Mouse (Mus musculus) forebrain, embryonic 16.5 days (tissue): ENCODE measurements around the gene Rab15. TPM values are rescaled to one million over a fixed set of nuclear protein-coding genes. Genes with fewer than 3 reads are reported as not detected.
A peak's percentile ranks its signal among the peaks of the same experiment; 100 is the strongest.

Source experiments
- ATAC-seq: fragments of 200-750 bp; cut with Nextera tagmentation; 2 replicates; pipeline ENCODE4 v1.8.0; 2017; ENCODE audit warnings: mild to moderate bottlenecking, moderate library complexity
- H3K27ac ChIP-seq: fragments of 300-500 bp; sonication (generic); 2 replicates; pipeline ENCODE4 v1.5.1; 2014; ENCODE audit warnings: low read length, control low read depth
- H3K27me3 ChIP-seq: fragments of 300-500 bp; sonication (generic); replicated peaks from 2 replicates; pipeline ENCODE4 v1.6.1; 2014; ENCODE audit warnings: low read length; ENCODE audit not compliant: control insufficient read depth, insufficient read depth
- H3K36me3 ChIP-seq: fragments of 300-500 bp; sonication (generic); 2 replicates; pipeline ENCODE4 v1.6.1; 2014; ENCODE audit not compliant: control insufficient read depth, insufficient read depth
- H3K4me1 ChIP-seq: fragments of 300-500 bp; sonication (generic); replicated peaks from 2 replicates; pipeline ENCODE4 v1.6.1; 2014; ENCODE audit warnings: low read length; ENCODE audit not compliant: control insufficient read depth, insufficient read depth
- H3K4me2 ChIP-seq: fragments of 300-500 bp; sonication (generic); 2 replicates; pipeline ENCODE4 v1.6.1; 2014; ENCODE audit warnings: mild to moderate bottlenecking, low read length, control low read depth
- H3K4me3 ChIP-seq: fragments of 300-500 bp; sonication (generic); replicated peaks from 2 replicates; pipeline ENCODE4 v1.5.1; 2014; ENCODE audit warnings: mild to moderate bottlenecking, low read length, control low read depth
- H3K9ac ChIP-seq: fragments of 300-500 bp; sonication (generic); replicated peaks from 2 replicates; pipeline ENCODE4 v1.6.1; 2014; ENCODE audit warnings: low read depth, low read length, control low read depth
- H3K9me3 ChIP-seq: fragments of 300-500 bp; sonication (generic); 2 replicates; pipeline ENCODE4 v1.6.1; 2016; ENCODE audit warnings: low read length; ENCODE audit not compliant: control insufficient read depth
- WGBS: fragments of 180-500 bp; shearing (Covaris S2); extraction: QIAGEN DNeasy Blood & Tissue Kit; methylation state at CpG from one replicate; pipeline ENCODE4 v1.1.7; 2014; 5-methylcytosine and 5-hydroxymethylcytosine counted together
- polyA plus RNA-seq: library from polyadenylated mRNA; unstranded; fragments of >200 nt; fragmentation: Nextera tagmentation; extraction: Ambion mirVana; gene quantifications from 2 replicates; pipeline ENCODE4 v1.2.1, GENCODE M21; 2015

Gene Rab15
- polyA plus RNA-seq, 1 experiment from 2014 or later = 34.4 TPM

DNA sequence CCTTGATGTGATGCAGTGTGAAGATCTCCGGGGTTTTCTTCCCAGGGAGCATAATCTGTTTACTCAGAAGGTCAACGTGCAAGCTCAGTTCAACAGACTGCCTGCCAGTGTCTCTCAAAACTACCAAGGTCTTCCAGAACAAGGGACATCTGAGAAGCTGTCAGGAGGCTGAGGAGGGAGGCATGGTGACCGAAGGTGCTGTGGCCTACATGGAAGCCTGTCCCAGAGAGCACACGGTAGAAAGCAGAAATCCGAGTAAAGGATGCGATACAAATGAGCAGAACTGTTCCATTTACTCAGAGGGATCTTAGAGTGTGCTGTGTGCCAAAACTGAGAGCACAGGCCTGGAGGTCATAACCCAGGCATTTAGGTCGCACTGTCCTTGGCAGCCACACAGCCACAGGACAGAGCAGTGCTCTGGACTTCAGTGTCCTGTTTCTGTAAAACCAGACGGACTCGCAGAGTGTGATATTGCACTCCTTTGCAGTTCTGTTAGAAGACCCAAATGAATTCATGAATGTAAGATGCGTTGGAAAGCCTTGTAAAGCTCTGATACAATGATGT, 38.6 kb downstream of the Rab15 start:
- Histone ChIP-seq H3K9me3 (no peaks in the 10 kb centered on the region), H3K27me3 (no peaks in the 10 kb centered on the region), H3K4me3 (no peak overlapping the region), H3K9ac (no peak overlapping the region), H3K4me1 (peaks cover 3% of the 10 kb centered on the region; the same call in 1 of the 2 replicates), H3K4me2 (no peak overlapping the region), H3K36me3 (no peaks in the 10 kb centered on the region), H3K27ac (no peak overlapping the region)
- no peak for ATAC-seq
- WGBS = 71% methylated on average over 10 of the region's 10 CpGs

DNA sequence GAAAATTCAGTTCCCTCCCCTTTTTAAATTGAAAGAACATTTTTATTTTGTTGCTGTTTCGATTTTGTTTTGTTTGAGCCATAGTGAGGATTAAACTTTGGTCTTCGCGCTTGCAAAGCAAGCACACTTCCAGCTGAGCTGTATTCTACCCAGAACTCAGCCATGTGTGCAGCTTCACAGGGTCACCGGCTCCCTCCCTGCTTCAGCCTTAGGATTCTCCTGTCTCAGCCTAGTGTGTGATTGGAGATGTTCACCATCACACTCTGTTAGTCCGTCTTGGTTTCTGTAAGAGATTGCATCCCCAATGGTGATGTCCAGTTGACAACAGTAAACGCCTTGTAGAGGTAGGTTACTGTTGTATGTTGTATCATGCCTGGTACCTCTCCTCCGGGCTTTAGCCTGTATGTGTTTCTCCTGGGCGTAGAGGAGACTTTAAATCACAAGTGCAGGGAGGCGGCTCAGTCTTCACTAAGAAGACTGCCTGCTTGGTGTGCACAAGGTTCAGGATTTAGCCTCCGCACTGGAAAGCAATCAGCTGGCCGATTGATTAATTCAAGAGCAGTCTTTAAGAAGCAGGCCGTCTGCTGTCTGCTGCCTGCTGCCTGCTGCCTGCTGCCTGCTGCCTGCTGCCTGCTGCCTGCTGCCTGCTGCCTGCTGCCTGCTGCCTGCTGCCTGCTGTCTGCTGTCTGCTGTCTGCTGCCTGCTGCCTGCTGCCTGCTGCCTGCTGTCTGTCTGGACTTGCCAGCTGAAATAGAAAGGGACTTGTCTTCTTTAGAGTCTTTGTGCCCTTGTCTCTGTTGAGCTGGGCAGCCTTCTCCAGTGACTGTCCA, 41.9 kb downstream of the Rab15 start:
- peak; percentile 81 for ATAC-seq
- 64% methylated on average over 12 of the region's 12 CpGs for WGBS
- peak overlapping the region; percentile 67 for H3K27ac ChIP-seq
- peaks cover 3% of the 10 kb centered on the region; the same call in 1 of the 2 replicates for H3K4me1 ChIP-seq
- no peak overlapping the region for H3K4me2 ChIP-seq
- no peaks in the 10 kb centered on the region for H3K9me3 ChIP-seq
- H3K27me3 ChIP-seq = no peaks in the 10 kb centered on the region
- no peak overlapping the region for H3K4me3 ChIP-seq
- peaks cover 4% of the 10 kb centered on the region; the same call in 1 of the 2 replicates for H3K36me3 ChIP-seq
- no peak overlapping the region for H3K9ac ChIP-seq

DNA sequence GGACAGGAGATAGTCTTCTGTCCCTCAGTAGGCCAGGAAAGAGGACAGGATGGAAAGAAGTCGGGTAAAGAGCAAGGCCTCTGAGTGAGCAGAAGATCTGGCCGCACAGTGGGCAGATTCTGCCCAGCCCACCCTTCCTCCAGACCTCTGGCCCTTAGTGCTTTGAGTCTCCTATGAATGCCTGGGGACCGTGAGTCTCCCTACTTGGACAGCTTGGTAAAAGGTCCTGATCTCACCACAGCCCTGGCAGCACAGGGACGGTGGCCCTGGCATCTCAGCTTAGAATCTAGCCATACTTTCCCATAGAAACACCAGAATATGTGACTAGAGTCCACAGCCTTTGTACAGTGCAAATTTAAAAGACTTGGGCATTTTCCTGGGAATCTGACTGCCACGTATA, 42.8 kb downstream of the Rab15 start:
- H3K27ac ChIP-seq = no peak overlapping the region
- no peak overlapping the region for H3K4me3 ChIP-seq
- H3K4me2 ChIP-seq = no peak overlapping the region
- H3K4me1 ChIP-seq = peaks cover 3% of the 10 kb centered on the region; the same call in 1 of the 2 replicates
- H3K27me3 ChIP-seq = no peaks in the 10 kb centered on the region
- peaks cover 4% of the 10 kb centered on the region; the same call in 1 of the 2 replicates for H3K36me3 ChIP-seq
- 83% methylated on average over 5 of the region's 5 CpGs for WGBS
- no peak for ATAC-seq
- H3K9ac ChIP-seq = no peak overlapping the region
- H3K9me3 ChIP-seq = no peaks in the 10 kb centered on the region

DNA sequence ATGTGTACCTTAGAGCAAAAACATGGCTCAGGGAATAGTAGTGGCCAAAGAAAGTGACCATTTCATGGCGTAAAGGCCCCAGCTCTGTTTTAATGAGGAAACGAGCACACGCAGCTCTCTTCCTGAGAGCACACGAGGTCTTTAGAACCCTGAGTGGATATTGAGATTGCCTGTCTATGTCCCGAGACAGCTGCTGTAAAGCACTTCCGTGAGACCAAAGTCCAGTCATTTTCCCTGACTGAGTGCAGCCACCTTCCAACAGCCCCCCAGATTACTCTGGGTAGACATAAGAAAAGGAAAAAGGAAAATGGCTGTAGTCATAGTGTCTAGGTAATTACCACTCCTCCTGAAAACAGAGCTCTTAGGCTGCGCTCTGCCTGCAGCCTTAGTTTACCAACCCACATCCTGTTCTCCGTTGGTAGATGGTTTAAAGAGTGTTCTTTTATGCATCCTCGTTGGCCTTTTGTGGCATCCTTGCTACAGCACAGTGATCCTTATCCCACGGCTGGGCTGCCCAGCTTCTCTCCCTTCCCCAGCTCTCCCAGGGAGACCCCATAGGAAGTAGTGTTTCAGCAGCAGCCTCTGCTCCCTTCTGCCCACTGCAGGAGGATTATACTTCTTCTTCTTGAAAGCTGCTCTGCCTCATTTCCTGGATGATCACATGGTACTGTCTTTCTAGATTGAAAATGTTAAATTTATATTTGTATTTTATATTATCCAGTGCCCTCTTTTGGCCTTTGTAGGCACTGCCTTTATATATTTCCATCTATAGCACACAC, 44.2 kb downstream of the Rab15 start:
- WGBS = 82% methylated on average over 10 of the region's 10 CpGs

DNA sequence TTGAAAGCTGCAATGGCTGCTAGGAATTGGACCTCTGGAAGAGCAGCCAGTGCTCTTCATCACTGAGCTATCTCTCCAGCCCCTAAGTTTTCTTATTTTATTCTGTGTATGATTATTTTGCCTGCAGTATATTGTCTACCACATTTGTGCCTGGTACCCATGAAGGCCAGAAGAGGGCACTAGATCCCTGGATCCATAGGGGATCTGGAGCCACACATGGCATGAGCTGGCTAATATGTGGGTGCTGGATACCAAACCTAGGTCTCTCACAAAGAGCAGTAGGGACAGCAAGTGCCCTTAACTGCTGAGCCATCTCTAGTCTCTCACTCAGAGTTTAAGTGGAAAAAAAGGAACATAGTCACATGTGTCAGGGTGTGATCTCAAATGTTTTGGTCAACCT, 44.9 kb downstream of the Rab15 start:
- H3K9me3 ChIP-seq = no peaks in the 10 kb centered on the region
- H3K4me2 ChIP-seq = no peak overlapping the region
- no peak overlapping the region for H3K9ac ChIP-seq
- H3K27ac ChIP-seq = no peak overlapping the region
- no peaks in the 10 kb centered on the region for H3K27me3 ChIP-seq
- H3K36me3 ChIP-seq = peaks cover 4% of the 10 kb centered on the region; the same call in 1 of the 2 replicates
- H3K4me1 ChIP-seq = peaks cover 3% of the 10 kb centered on the region; the same call in 1 of the 2 replicates
- H3K4me3 ChIP-seq = no peak overlapping the region
- no peak for ATAC-seq

More for the DNA sequence above, 44.2 kb downstream of the Rab15 start:
- H3K36me3 ChIP-seq = peaks cover 4% of the 10 kb centered on the region; the same call in 1 of the 2 replicates
- no peak overlapping the region for H3K9ac ChIP-seq
- H3K4me1 ChIP-seq = peaks cover 3% of the 10 kb centered on the region; the same call in 1 of the 2 replicates
- no peak overlapping the region for H3K4me3 ChIP-seq
- no peak for ATAC-seq
- H3K4me2 ChIP-seq = no peak overlapping the region
- H3K9me3 ChIP-seq = no peaks in the 10 kb centered on the region
- no peaks in the 10 kb centered on the region for H3K27me3 ChIP-seq
- H3K27ac ChIP-seq = no peak overlapping the region

DNA sequence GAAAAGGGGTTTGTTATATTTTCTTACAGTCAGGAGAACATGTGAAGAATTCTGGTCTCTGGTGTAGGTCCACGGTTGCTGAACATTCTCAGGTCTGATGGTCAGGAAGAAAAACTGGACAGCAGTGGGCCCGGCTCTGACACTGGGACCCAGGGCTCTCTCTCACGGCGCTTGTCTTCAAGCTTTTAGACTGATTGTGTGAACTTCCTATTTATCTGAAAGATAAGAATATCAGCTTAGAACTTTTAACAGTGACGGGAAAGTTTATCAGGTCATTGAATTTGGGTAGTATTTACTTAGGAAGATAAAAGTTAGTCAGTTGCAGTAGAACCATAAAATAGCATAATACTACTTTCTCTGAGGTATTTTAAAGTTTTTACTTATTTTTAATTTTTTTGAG, 45.8 kb downstream of the Rab15 start:
- no peak for ATAC-seq

DNA sequence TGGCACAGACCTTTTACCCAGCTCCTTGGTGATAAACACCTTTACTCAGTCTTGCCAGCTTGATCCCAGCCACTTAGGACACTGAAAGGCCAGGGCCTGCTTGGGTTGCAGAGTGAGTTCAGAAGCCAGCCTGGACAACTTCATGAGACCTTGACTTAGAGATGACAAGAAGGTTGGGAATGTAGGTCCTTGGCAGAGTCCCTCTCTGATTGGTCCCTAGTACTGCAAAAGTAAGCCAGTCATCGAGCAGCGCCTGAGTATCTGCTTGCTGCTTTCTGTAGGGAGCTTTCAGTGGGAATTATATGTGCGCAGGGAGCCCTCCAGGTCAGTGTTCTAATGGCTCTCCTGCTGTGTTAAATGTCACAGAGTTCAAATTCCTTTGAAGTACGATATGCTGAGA, 47.6 kb downstream of the Rab15 start:
- Histone ChIP-seq H3K4me2 (no peak overlapping the region), H3K27me3 (no peaks in the 10 kb centered on the region), H3K9ac (no peak overlapping the region), H3K9me3 (no peaks in the 10 kb centered on the region), H3K36me3 (peaks cover 4% of the 10 kb centered on the region; the same call in 1 of the 2 replicates), H3K27ac (no peak overlapping the region), H3K4me1 (no peaks in the 10 kb centered on the region), H3K4me3 (no peak overlapping the region)
- no peak for ATAC-seq
- 70% methylated on average over 4 of the region's 4 CpGs for WGBS

More for the DNA sequence above, 45.8 kb downstream of the Rab15 start:
- peaks cover 3% of the 10 kb centered on the region; the same call in 1 of the 2 replicates for H3K4me1 ChIP-seq
- H3K9ac ChIP-seq = no peak overlapping the region
- H3K36me3 ChIP-seq = peaks cover 4% of the 10 kb centered on the region; the same call in 1 of the 2 replicates
- no peak overlapping the region for H3K4me3 ChIP-seq
- no peaks in the 10 kb centered on the region for H3K9me3 ChIP-seq
- H3K4me2 ChIP-seq = no peak overlapping the region
- 94% methylated on average over 5 of the region's 5 CpGs for WGBS
- H3K27me3 ChIP-seq = no peaks in the 10 kb centered on the region
- H3K27ac ChIP-seq = no peak overlapping the region

DNA sequence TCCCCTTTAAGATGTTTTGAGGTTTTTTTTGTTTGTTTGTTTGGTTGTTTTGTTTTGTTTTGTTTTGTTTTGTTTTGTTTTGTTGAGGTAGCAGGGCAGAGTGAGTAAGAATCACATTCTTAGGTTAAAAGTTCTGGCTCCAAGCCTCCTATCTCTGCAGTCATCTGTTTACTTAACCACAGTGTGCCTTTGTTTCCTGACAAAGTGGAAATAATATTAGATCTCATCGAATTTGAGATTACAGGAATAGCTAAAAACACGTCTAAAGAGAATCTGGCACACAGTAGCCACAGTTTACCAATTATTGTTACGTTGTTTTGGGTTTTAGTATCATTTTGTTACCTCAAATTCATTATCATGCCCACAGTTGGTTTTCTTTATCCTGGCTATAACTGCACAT, 48.1 kb downstream of the Rab15 start:
- Histone ChIP-seq H3K4me2 (no peak overlapping the region), H3K27me3 (no peaks in the 10 kb centered on the region), H3K4me3 (no peak overlapping the region), H3K36me3 (peaks cover 4% of the 10 kb centered on the region; the same call in 1 of the 2 replicates), H3K9me3 (no peaks in the 10 kb centered on the region), H3K4me1 (no peaks in the 10 kb centered on the region), H3K9ac (no peak overlapping the region), H3K27ac (no peak overlapping the region)
- ATAC-seq = no peak
- 86% methylated on average over 3 of the region's 3 CpGs for WGBS

DNA sequence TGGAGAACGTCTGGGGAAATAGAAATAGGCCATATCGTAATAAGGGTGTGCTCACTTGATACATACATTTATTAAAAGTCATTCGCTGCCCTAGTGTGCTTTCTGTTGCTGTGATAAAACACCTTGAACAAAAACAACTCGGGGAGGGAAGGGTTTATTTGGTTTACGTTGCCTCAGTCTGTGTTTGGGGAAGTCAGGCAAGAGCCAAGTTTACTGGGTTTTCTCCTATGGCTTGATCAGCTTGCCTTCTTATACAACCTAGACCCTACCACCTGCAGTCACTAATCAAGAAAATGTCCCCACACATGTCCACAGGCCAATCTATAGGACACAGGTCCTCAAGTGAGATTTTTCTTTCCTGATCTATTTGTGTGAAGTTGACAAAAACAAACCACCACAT, 51.2 kb downstream of the Rab15 start:
- Histone ChIP-seq H3K36me3 (no peaks in the 10 kb centered on the region), H3K4me2 (no peak overlapping the region), H3K27me3 (no peaks in the 10 kb centered on the region), H3K27ac (no peak overlapping the region), H3K4me1 (no peaks in the 10 kb centered on the region; the same call in 1 of the 2 replicates), H3K4me3 (no peak overlapping the region), H3K9me3 (no peaks in the 10 kb centered on the region), H3K9ac (no peak overlapping the region)
- no peak for ATAC-seq
- WGBS = 96% methylated on average over 5 of the region's 5 CpGs
